Mouse (Mus musculus) erythroblast, embryonic 14.5 days (primary cell): Measurements from ENCODE around the gene Tmem260. TPM values are rescaled to one million over a fixed set of nuclear protein-coding genes. Genes with fewer than 3 reads are reported as not detected.

Experiments
- H3K27me3 ChIP-seq: 2 replicates; pipeline ENCODE4 v1.6.1; 2012; ENCODE audit warnings: inconsistent platforms; ENCODE audit not compliant: control insufficient read depth
- H3K36me3 ChIP-seq: 2 replicates; pipeline ENCODE4 v1.6.1; 2012; ENCODE audit warnings: mild to moderate bottlenecking, inconsistent platforms; ENCODE audit not compliant: control insufficient read depth
- H3K4me1 ChIP-seq: 2 replicates; pipeline ENCODE4 v1.6.1; 2012; ENCODE audit warnings: inconsistent platforms; ENCODE audit not compliant: control insufficient read depth
- H3K4me3 ChIP-seq: replicated peaks from 2 replicates; pipeline ENCODE3; 2012; ENCODE audit warnings: moderate library complexity, mild to moderate bottlenecking, inconsistent platforms
- H3K9me3 ChIP-seq: 2 replicates; pipeline ENCODE4 v1.6.1; 2012; ENCODE audit warnings: low read length, inconsistent platforms, mixed read lengths; ENCODE audit not compliant: control insufficient read depth
- GATA1 ChIP-seq: IDR thresholded peaks from 2 replicates; pipeline ENCODE4 v1.6.1; 2012; ENCODE audit warnings: low read length, inconsistent platforms, mixed read lengths
- TAL1 ChIP-seq: IDR thresholded peaks from 3 replicates; pipeline ENCODE4 v1.6.1; 2012; ENCODE audit warnings: low read length, inconsistent platforms, mixed read lengths
- polyA plus RNA-seq: library from polyadenylated mRNA; stranded (reverse); fragments of >175 nt; gene quantifications from 2 replicates; pipeline ENCODE4 v1.2.3, GENCODE M21; 2012

Gene Tmem260
- polyA plus RNA-seq, 1 experiment: 0.27 TPM

DNA sequence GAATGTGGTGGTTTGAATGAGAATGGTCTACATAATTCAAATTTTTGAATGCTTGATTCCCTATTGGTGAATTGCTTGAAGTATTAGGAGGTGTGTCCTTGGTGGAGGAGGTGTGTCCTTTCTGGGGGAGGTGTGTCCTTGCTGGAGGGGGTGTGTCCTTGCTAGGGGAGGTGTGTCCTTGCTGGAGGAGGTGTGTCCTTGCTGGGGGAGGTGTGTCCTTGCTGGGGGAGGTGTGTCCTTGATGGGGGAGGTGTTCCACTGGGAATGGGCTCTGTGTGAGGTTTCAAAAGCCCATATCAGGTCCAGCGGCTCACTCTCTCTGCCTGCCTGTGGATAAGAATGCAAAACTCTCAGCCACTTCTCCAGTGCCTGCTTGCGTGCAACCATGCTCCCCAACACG, 2.1 kb upstream of the Tmem260 start:
- no peak for TF ChIP-seq TAL1
- TF ChIP-seq GATA1: no peak
- Histone ChIP-seq H3K4me1 (peaks cover 14% of the 10 kb centered on the region), H3K27me3 (no peaks in the 10 kb centered on the region), H3K9me3 (no peaks in the 10 kb centered on the region), H3K4me3 (no peak overlapping the region), H3K36me3 (no peaks in the 10 kb centered on the region)

GRCm38 (mm10) chr14:48451966-48452407, 6.1 kb downstream of the Tmem260 start:
- peaks cover 10% of the 10 kb centered on the region for H3K4me1 ChIP-seq
- H3K4me3 ChIP-seq: no peak overlapping the region
- no peaks in the 10 kb centered on the region for H3K9me3 ChIP-seq
- TF ChIP-seq TAL1: no peak
- no peak for TF ChIP-seq GATA1
- H3K27me3 ChIP-seq: no peaks in the 10 kb centered on the region
- H3K36me3 ChIP-seq: peaks cover 12% of the 10 kb centered on the region

DNA sequence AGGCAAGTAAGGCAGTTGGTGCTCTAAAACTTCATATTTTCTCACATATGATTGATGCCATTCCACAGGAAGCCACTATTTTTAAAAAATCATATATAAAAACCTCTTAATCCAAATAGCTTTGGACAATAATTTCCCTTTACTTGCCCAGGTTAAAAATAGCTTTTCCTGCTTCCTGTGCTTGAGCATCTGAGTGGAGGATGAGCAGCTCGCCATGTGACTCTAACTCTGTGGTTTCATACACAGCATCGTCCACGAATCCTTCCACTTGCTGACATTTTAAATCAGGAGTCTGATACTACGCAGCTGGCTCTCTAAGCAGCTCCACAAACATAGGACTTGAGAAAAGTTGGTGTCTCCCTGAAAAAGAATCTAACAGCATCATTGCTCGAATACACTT, 7.5 kb downstream of the Tmem260 start:
- H3K4me1 ChIP-seq: no peaks in the 10 kb centered on the region
- no peaks in the 10 kb centered on the region for H3K9me3 ChIP-seq
- no peaks in the 10 kb centered on the region for H3K27me3 ChIP-seq
- H3K36me3 ChIP-seq: peaks cover 13% of the 10 kb centered on the region
- H3K4me3 ChIP-seq: no peak overlapping the region
- TF ChIP-seq TAL1 (no peak), GATA1 (no peak)

- no peak overlapping the region for H3K4me3 ChIP-seq
- H3K27me3 ChIP-seq: no peaks in the 10 kb centered on the region
- H3K4me1 ChIP-seq: no peaks in the 10 kb centered on the region
- TF ChIP-seq TAL1: no peak
- TF ChIP-seq GATA1: no peak
- H3K9me3 ChIP-seq: no peaks in the 10 kb centered on the region
- peaks cover 21% of the 10 kb centered on the region for H3K36me3 ChIP-seq
Observed at GRCm38 (mm10) chr14:48456305-48457092, 10.6 kb downstream of the Tmem260 start.

DNA sequence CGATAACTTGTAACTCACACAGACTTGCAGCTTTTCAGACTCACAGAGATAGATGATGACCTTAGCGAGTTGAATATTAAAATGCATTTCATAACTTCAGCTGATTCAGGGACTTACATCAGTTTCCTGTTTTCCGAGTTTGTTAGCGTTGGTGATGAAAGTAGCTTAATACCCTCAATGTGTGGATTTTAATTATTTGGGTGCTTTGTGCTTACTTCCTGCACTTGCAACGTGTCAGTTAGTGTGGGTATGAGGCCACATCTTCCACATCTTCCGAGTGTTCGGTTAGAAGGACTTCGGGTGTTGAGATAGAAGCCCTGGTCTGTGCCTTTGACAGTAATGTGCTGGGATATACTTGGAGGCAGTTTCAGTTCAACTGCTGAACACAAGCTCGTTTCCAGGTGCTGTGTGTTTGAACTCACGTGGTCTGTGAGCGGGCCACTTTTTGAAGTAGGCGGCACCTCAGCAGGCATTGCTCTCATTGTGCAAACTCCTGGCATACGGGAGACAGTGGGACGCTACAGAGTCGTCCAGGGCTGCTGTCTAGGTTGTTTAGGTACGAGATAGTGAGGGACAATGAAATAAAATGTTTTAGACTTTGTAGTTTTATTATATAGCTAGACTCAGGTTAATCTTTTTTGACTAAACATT, 11.5 kb downstream of the Tmem260 start:
- H3K4me3 ChIP-seq: no peak overlapping the region

GRCm38 (mm10) chr14:48458901-48459300, 13.0 kb downstream of the Tmem260 start:
- no peak for TF ChIP-seq GATA1
- no peak for TF ChIP-seq TAL1
- Histone ChIP-seq H3K4me1 (no peaks in the 10 kb centered on the region), H3K9me3 (no peaks in the 10 kb centered on the region)

More for the DNA sequence above, 11.5 kb downstream of the Tmem260 start:
- Histone ChIP-seq H3K27me3 (no peaks in the 10 kb centered on the region), H3K36me3 (peaks cover 13% of the 10 kb centered on the region), H3K9me3 (no peaks in the 10 kb centered on the region), H3K4me1 (no peaks in the 10 kb centered on the region)
- TF ChIP-seq GATA1 (no peak), TAL1 (no peak)

DNA sequence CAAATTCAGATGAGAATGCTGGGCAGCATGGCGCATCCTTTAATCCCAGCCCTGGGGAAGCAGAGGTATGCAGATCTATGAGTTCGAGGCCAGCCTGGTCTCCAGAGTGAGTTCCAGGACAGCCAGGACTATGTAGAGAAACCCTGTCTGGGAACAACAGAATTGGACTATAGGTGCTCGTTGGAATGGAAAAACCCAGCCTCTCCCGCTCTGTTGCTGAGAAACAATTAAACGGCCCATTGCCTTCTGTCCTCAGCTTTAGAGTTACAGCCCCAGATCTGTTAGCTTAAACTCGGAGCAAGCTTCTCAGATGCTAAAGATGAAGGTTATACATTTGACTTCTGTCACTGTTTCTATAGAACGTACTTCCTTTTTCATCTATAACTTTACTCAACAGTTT, 22.4 kb downstream of the Tmem260 start:
- no peaks in the 10 kb centered on the region for H3K9me3 ChIP-seq
- H3K27me3 ChIP-seq: no peaks in the 10 kb centered on the region
- TF ChIP-seq GATA1 (no peak), TAL1 (no peak)
- no peak overlapping the region for H3K4me3 ChIP-seq
- H3K36me3 ChIP-seq: peaks cover 3% of the 10 kb centered on the region; the same call in 1 of the 2 replicates
- H3K4me1 ChIP-seq: no peaks in the 10 kb centered on the region

More at GRCm38 (mm10) chr14:48458901-48459300, 13.0 kb downstream of the Tmem260 start:
- peaks cover 11% of the 10 kb centered on the region for H3K36me3 ChIP-seq
- no peaks in the 10 kb centered on the region for H3K27me3 ChIP-seq
- H3K4me3 ChIP-seq: no peak overlapping the region

- H3K36me3 ChIP-seq: peaks cover 3% of the 10 kb centered on the region; the same call in 1 of the 2 replicates
- H3K27me3 ChIP-seq: no peaks in the 10 kb centered on the region
- TF ChIP-seq GATA1 (no peak), TAL1 (no peak)
Observed at GRCm38 (mm10) chr14:48470742-48471487, 25.0 kb downstream of the Tmem260 start.

DNA sequence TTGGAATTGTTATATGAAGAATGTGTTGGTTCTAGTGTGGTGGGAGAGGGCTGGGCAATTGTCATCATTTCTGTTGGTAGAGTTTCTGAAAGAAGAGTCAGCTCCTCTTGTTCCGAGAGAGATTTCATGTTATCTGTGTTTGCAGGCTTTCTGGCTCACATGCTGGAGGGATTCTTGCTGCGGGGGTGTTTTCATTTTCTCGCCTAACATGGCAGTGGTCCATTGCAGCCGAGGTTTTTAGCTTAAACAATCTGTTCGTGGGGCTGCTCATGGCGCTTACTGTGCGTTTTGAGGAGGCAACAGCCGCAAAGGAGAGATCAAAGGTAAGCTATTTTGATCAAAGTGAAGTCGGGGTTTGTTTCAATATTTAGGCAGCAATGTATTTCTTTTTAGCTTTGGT, 26.3 kb downstream of the Tmem260 start:
- H3K4me1 ChIP-seq: no peaks in the 10 kb centered on the region
- no peaks in the 10 kb centered on the region for H3K27me3 ChIP-seq
- no peaks in the 10 kb centered on the region for H3K9me3 ChIP-seq
- peaks cover 3% of the 10 kb centered on the region; the same call in 1 of the 2 replicates for H3K36me3 ChIP-seq
- TF ChIP-seq GATA1 (no peak), TAL1 (no peak)
- H3K4me3 ChIP-seq: no peak overlapping the region

More at GRCm38 (mm10) chr14:48470742-48471487, 25.0 kb downstream of the Tmem260 start:
- Histone ChIP-seq H3K4me3 (no peak overlapping the region), H3K4me1 (no peaks in the 10 kb centered on the region), H3K9me3 (no peaks in the 10 kb centered on the region)
